Mouse (Mus musculus) spleen, adult 2 months (tissue): ENCODE measurements around the gene Tbl2.

Experiments used
- CTCF ChIP-seq: fragments of 200-500 bp; IDR thresholded peaks from 2 replicates; pipeline ENCODE4 v1.5.1; 2011; ENCODE audit warnings: mild to moderate bottlenecking, inconsistent platforms; ENCODE audit not compliant: insufficient read depth, insufficient read length, insufficient replicate concordance; ENCODE audit errors: extremely low read depth
- POLR2A ChIP-seq: fragments of 200-500 bp; IDR thresholded peaks from 2 replicates; pipeline ENCODE4 v1.6.1; 2011; ENCODE audit warnings: low read depth, low read length, inconsistent platforms

- TF ChIP-seq CTCF (no peak), POLR2A (no peak)
Measured at GRCm38 (mm10) chr5:135148715-135149052, 773 bp upstream of the Tbl2 start.
